Mouse (Mus musculus): ENCODE results near the gene Ascc2. TPM values are rescaled to one million over a fixed set of nuclear protein-coding genes. Genes with fewer than 3 reads are reported as not detected.
"Not testable (repeated sequence)": the region's sequence is repeated elsewhere in the genome, so short reads cannot be mapped to it uniquely, and the experiment has no call there.

The Ascc2 gene
- total RNA-seq, 2 experiments from 2014 or later: 17.0 to 18.3 TPM

GRCm38 (mm10) chr11:4685071-4685470, 47.5 kb downstream of the Ascc2 start:
- no peak for DNase-seq

- DNase-seq: no peak
Observed at GRCm38 (mm10) chr11:4685510-4685909, 48.0 kb downstream of the Ascc2 start.

GRCm38 (mm10) chr11:4687027-4687426, 49.5 kb downstream of the Ascc2 start:
- no peak for DNase-seq

- DNase-seq: no peak
Observed at GRCm38 (mm10) chr11:4687874-4688273, 50.3 kb downstream of the Ascc2 start.

- DNase-seq: no peak
Observed at GRCm38 (mm10) chr11:4688632-4689380, 51.3 kb downstream of the Ascc2 start.

GRCm38 (mm10) chr11:4690353-4690752, 52.8 kb downstream of the Ascc2 start:
- DNase-seq: no peak

GRCm38 (mm10) chr11:4691213-4691612, 53.7 kb downstream of the Ascc2 start:
- peak; percentile 24 for DNase-seq

GRCm38 (mm10) chr11:4692162-4692561, 54.6 kb downstream of the Ascc2 start:
- DNase-seq: no peak

GRCm38 (mm10) chr11:4697043-4697983, 59.8 kb downstream of the Ascc2 start:
- peak; percentile 84 for DNase-seq

GRCm38 (mm10) chr11:4700726-4701125, 63.2 kb downstream of the Ascc2 start:
- DNase-seq: no peak

- DNase-seq: no peak
Observed at GRCm38 (mm10) chr11:4703688-4704071, 66.1 kb downstream of the Ascc2 start.

- DNase-seq: peak; percentile 93
Observed at GRCm38 (mm10) chr11:4704072-4704964, 66.8 kb downstream of the Ascc2 start, which contains the start of the genes Uqcr10 and Zmat5. TSS of gene Uqcr10 (minus strand) at chr11:4704342. TSS of gene Zmat5 (plus strand) at chr11:4704678.

- no peak for DNase-seq
Observed at GRCm38 (mm10) chr11:4705178-4705577, 67.6 kb downstream of the Ascc2 start.

- not testable (repeated sequence) for DNase-seq
Observed at GRCm38 (mm10) chr11:4710188-4710587, 72.6 kb downstream of the Ascc2 start.

- DNase-seq: no peak
Observed at GRCm38 (mm10) chr11:4712822-4713221, 75.3 kb downstream of the Ascc2 start.

- DNase-seq: no peak
Observed at GRCm38 (mm10) chr11:4714727-4715126, 77.2 kb downstream of the Ascc2 start.

GRCm38 (mm10) chr11:4715596-4715995, 78.0 kb downstream of the Ascc2 start:
- no peak for DNase-seq

- no peak for DNase-seq
Observed at GRCm38 (mm10) chr11:4716530-4717236, 79.1 kb downstream of the Ascc2 start.

GRCm38 (mm10) chr11:4718548-4718947, 81.0 kb downstream of the Ascc2 start:
- DNase-seq: no peak

GRCm38 (mm10) chr11:4719961-4720360, 82.4 kb downstream of the Ascc2 start:
- DNase-seq: no peak

- DNase-seq: no peak
Observed at GRCm38 (mm10) chr11:4720393-4720792, 82.8 kb downstream of the Ascc2 start.

All from heart, postnatal 4 days (tissue).